Mouse (Mus musculus) layer of hippocampus, adult 2 months (tissue): ENCODE results near the gene Zfp462. TPM values are rescaled to one million over a fixed set of nuclear protein-coding genes. Genes with fewer than 3 reads are reported as not detected.

Experiments
- DNase-seq, 2 experiments: peaks; one replicate each; pipeline ENCODE4 v3.0.0; 2022; ENCODE audit warnings: low spot score in 2 of 2
- H3K27ac ChIP-seq: fragments of 200-600 bp; 2 replicates; pipeline ENCODE4 v1.8.1; 2022
- H3K4me3 ChIP-seq: fragments of 200-600 bp; 2 replicates; pipeline ENCODE4 v1.8.1; 2022; ENCODE audit warnings: mild to moderate bottlenecking
- CTCF ChIP-seq: fragments of 200-600 bp; conservative IDR thresholded peaks from 2 replicates; pipeline ENCODE4 v1.8.1; 2022; ENCODE audit warnings: antibody characterized with exemption, mild to moderate bottlenecking, moderate library complexity
- total RNA-seq, 2 experiments: library from RNA; stranded (reverse); gene quantifications; 2 replicates each; pipeline ENCODE4 v1.2.3; 2021

Zfp462 gene
- total RNA-seq, 2 experiments from 2014 or later = 66.7 to 68.8 TPM

DNA sequence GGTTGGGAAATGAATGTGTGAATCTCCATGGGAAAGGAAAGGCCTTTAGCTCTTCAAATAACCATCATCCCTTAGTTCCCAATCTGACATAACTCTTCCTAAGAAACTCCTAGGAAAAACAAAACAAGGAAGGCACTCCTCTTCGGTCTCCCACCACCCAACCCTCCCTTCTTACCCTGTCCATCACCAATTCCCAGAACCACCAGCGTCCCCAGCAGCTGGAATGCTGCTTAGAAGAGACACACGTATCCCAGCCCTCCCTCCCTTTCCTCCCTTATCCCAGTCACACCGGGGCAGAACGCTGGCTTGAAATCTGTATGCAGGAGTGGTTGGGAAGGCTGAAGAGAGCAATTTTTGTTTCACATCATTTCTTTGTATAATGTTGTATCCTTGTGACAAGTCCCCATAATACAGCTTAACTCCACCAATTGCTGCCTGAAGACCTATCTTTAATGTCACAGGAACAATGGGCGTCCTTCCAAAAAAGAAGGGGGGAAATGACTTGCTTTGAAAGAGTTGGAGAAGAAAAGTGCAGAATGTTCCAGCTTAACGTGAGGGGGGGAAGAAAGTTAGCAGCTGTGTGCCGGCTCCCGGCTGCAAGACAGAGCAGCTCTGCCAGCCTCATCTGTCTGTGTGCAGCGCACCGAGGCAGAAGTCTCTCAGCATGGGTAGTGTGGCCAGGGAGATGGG is 180.3 kb downstream of the Zfp462 start:
- H3K4me3 ChIP-seq = no peak overlapping the region
- DNase-seq = no peak
- no peak for TF ChIP-seq CTCF
- no peak overlapping the region for H3K27ac ChIP-seq

DNA sequence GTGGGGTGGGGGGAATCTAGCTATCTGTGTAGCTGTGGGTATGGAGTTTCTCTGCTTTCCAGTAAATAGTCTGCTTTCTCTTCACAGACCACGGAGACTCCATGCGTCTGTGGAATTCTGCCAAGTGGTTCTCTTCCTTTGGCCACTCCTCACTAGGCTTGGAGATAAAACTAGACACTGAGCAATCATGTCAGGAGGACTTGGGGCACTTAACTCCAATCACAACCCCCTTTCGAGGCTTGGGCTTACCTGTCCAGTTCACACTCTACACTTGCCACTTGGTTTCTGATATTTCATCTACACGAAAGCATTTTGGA is 180.8 kb downstream of the Zfp462 start:
- no peak overlapping the region for H3K27ac ChIP-seq
- TF ChIP-seq CTCF = no peak
- no peak overlapping the region for H3K4me3 ChIP-seq
- no peak for DNase-seq

DNA sequence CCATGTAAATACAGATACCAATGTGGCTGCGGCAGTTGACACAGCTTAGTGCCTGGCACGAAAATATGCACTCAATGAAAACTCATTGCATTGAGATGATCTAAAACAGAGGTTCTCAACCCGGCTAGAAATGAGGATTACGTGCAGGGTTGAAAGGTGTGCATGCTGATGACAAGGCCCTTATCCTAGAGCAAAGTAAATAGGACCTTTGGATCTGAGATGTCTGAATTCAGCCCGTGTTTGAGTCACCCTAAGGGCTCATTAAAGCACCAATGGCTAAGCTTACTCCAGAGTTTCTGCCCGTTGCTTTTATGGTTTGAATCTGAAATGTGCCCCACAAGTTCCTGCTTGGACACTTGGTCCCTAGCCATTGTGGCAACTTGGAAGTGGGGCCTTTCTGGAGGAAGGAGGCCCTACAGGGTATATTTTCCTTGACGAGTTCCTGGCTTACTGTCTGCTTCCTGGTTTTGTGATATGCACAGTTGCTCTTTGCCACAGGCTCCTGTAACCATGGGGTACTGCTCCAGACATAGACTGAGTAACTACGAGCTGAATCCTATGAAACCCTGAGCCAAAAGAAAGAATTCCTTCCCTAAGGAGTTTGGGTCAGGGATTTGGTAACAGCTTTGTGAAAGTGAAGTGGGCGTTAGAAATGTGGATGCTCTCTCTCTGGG is 182.5 kb downstream of the Zfp462 start:
- H3K4me3 ChIP-seq = no peak overlapping the region
- H3K27ac ChIP-seq = no peak overlapping the region
- DNase-seq = no peak
- TF ChIP-seq CTCF = no peak

DNA sequence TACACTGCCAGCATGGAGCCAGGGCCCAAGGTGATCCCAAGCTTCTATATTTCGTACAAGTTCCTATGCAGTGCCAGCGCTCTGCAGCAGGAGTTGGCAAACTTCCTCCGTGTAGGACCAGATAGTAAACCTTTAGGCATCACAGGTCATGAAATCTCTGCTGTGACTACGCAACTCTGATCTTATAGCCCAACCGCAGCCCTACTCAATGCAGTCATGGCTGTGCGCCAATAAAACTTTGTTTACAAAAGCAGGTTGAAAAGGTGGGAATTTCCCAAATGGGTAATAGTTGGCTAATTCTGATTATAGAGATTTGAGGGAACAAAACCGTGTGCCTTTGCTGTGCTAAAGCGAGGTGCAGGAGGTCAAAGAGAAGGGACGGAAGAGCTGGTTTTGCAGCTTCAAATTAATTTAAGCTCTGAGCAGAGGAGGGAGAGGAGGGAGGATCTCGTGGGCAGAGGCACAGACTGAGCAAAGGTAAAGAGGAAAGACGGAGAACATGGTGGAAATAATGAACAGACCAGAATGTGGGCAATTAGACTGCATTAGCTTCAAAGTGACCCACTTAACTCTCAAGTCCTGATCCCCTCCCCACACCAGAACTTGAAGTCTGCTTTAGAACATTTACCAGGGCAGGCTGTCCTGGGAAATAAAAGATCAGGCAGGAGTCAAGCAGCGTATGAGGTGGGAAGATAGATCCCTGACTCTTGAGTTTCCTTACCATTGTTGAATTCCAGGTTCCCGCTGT is 183.4 kb downstream of the Zfp462 start:
- no peak for TF ChIP-seq CTCF
- no peak overlapping the region for H3K27ac ChIP-seq
- H3K4me3 ChIP-seq = no peak overlapping the region
- no peak for DNase-seq
